Mouse (Mus musculus) CD8-positive naive resting alpha-beta T cell, adult 57 days (primary cell): ENCODE measurements around the gene Fam243. TPM values are rescaled to one million over a fixed set of nuclear protein-coding genes. Genes with fewer than 3 reads are reported as not detected.

Source experiments
- total RNA-seq: library from RNA; stranded (reverse); gene quantifications from one replicate; pipeline ENCODE4 v1.2.4, GENCODE M21; 2023

Gene Fam243
- not detected for total RNA-seq

GRCm38 (mm10) chr16:92321341-92321740 lies at the start of gene Fam243:
Fam243 (minus strand) TSS chr16:92321441.

GRCm38 (mm10) chr16:92359229-92359628 lies 38.0 kb upstream of the Fam243 start, which contains the start of gene Kcne1:
Kcne1 (minus strand) TSS chr16:92359468.

GRCm38 (mm10) chr16:92300649-92301411 lies 20.4 kb downstream of the Fam243 start, which contains the start of gene Smim11:
Smim11 (plus strand) TSS chr16:92301286.

GRCm38 (mm10) chr16:92292101-92292500 lies 29.1 kb downstream of the Fam243 start, which contains the start of gene Kcne2:
Kcne2 (plus strand) TSS chr16:92292389.

Other genes starting within 250 kb of the Fam243 start
- gene Kcne2, start 29.1 kb downstream of the Fam243 start, total RNA-seq, result not detected
- gene Smim11, start 20.2 kb downstream of the Fam243 start, total RNA-seq, result 23.7 TPM
- not detected for gene Kcne1, start 38.0 kb upstream of the Fam243 start, total RNA-seq
- 7.1 TPM for gene Rcan1, start 149.4 kb upstream of the Fam243 start, total RNA-seq
- gene Clic6, start 164.3 kb upstream of the Fam243 start, total RNA-seq, result not detected